Mouse (Mus musculus) liver, postnatal 0 days (tissue): Measurements from ENCODE around the gene Sdc3. TPM values are rescaled to one million over a fixed set of nuclear protein-coding genes. Genes with fewer than 3 reads are reported as not detected.
A peak's percentile ranks its signal among the peaks of the same experiment; 100 is the strongest.

Source experiments
- ATAC-seq: fragments of 200-750 bp; cut with Nextera tagmentation; 2 replicates; pipeline ENCODE4 v1.8.0; 2017; ENCODE audit warnings: mild to moderate bottlenecking, moderate library complexity
- DNase-seq: peaks from one replicate; pipeline ENCODE4 v3.0.0-alpha.2; 2016
- H3K27ac ChIP-seq: fragments of 300-500 bp; sonication (generic); 2 replicates; pipeline ENCODE4 v1.5.1; 2014; ENCODE audit warnings: antibody characterized with exemption, moderate library complexity, mild to moderate bottlenecking, low read depth
- H3K27me3 ChIP-seq: fragments of 300-500 bp; sonication (generic); 2 replicates; pipeline ENCODE4 v1.6.1; 2014; ENCODE audit warnings: low read length, control low read depth, mixed read lengths; ENCODE audit not compliant: insufficient read depth
- H3K36me3 ChIP-seq: fragments of 300-500 bp; sonication (generic); replicated peaks from 2 replicates; pipeline ENCODE4 v1.6.1; 2014; ENCODE audit warnings: mild to moderate bottlenecking, control low read depth, low read length, moderate library complexity, mixed read lengths; ENCODE audit not compliant: insufficient read depth
- H3K4me1 ChIP-seq: fragments of 300-500 bp; sonication (generic); 2 replicates; pipeline ENCODE4 v1.6.1; 2014; ENCODE audit warnings: antibody characterized with exemption, mild to moderate bottlenecking, control low read depth; ENCODE audit not compliant: insufficient read depth
- H3K4me2 ChIP-seq: fragments of 300-500 bp; sonication (generic); 2 replicates; pipeline ENCODE4 v1.6.1; 2014; ENCODE audit warnings: low read depth, mild to moderate bottlenecking, low read length, moderate library complexity, mixed read lengths
- H3K4me3 ChIP-seq: fragments of 300-500 bp; sonication (generic); 2 replicates; pipeline ENCODE4 v1.5.1; 2014; ENCODE audit warnings: low read depth, low read length
- H3K9ac ChIP-seq: fragments of 300-500 bp; sonication (generic); replicated peaks from 2 replicates; pipeline ENCODE4 v1.6.1; 2014; ENCODE audit warnings: mild to moderate bottlenecking, moderate library complexity
- H3K9me3 ChIP-seq: fragments of 300-500 bp; sonication (generic); 2 replicates; pipeline ENCODE4 v1.6.1; 2016; ENCODE audit warnings: mild to moderate bottlenecking, control low read depth, low read length, mixed read lengths
- CTCF ChIP-seq: sonication (generic); IDR thresholded peaks from 2 replicates; pipeline ENCODE4 v1.5.1; 2016; ENCODE audit warnings: antibody characterized with exemption, low read depth
- EP300 ChIP-seq: IDR thresholded peaks from 2 replicates; pipeline ENCODE4 v1.6.1; 2016; ENCODE audit warnings: antibody characterized with exemption, low read depth, mild to moderate bottlenecking
- WGBS: fragments of 180-500 bp; shearing (Covaris S2); extraction: QIAGEN DNeasy Blood & Tissue Kit; methylation state at CpG from one replicate; pipeline ENCODE4 v1.1.7; 2014; ENCODE audit not compliant: insufficient replicate concordance; 5-methylcytosine and 5-hydroxymethylcytosine counted together
- polyA plus RNA-seq: library from polyadenylated mRNA; unstranded; fragments of >200 nt; fragmentation: Nextera tagmentation; extraction: Ambion mirVana; gene quantifications from 2 replicates; pipeline ENCODE4 v1.2.1, GENCODE M21; 2015

The Sdc3 gene
- polyA plus RNA-seq, 1 experiment from 2014 or later: 8.7 TPM

DNA sequence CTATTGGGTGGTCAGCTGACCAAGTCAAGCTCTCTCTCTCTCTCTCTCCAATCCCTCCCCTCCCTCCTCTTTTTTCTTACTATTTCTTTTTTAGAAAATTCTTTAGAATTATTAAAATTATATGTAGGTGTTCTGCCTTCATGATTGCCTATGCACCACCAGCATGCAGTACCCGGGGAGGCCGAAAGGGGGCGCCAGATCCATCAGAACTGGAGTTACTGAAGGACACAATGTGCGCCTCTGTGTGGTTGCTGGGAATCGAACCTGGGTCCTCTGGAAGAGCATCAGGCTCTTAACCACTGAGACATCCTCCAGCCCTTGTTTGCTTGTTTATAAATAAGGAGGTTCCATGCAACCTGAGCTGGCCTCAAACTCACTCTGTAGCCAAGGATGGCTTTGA is 81.1 kb downstream of the Sdc3 start:
- 70% methylated on average over 5 of the region's 5 CpGs for WGBS
- no peaks in the 10 kb centered on the region for H3K9me3 ChIP-seq
- H3K9ac ChIP-seq: no peak overlapping the region
- H3K4me3 ChIP-seq: no peak overlapping the region
- H3K27ac ChIP-seq: no peak overlapping the region
- DNase-seq (no peak), ATAC-seq (no peak)
- no peaks in the 10 kb centered on the region for H3K4me1 ChIP-seq
- H3K4me2 ChIP-seq: no peak overlapping the region
- H3K36me3 ChIP-seq: no peaks in the 10 kb centered on the region
- H3K27me3 ChIP-seq: peaks cover 7% of the 10 kb centered on the region; the same call in 1 of the 2 replicates
- TF ChIP-seq EP300 (no peak), CTCF (peak; percentile 54)

DNA sequence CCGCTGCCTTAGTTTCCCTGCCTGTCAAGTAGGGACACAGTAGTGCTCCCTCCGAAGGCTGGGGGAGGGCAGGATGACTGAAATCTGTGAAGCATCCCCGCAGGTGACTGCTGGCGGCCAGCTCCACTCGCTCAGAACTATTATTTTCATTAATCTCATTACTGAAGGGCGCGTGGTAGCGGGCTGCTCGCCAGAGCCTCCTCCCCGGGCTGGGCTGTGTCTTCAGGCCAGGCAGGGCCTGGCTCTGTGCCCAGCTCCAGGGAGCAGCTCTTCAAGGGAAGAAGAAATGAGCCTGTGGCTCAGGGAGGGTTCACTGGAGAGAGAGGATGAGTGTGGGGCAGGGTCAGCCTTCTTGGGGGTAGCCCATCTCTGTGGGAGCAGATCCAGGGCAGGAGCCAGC is 82.3 kb downstream of the Sdc3 start:
- no peaks in the 10 kb centered on the region for H3K4me1 ChIP-seq
- no peaks in the 10 kb centered on the region for H3K9me3 ChIP-seq
- H3K27ac ChIP-seq: no peak overlapping the region
- H3K36me3 ChIP-seq: no peaks in the 10 kb centered on the region
- DNase-seq: peak; percentile 24
- ATAC-seq: no peak
- no peak overlapping the region for H3K4me3 ChIP-seq
- no peak overlapping the region for H3K4me2 ChIP-seq
- no peak overlapping the region for H3K9ac ChIP-seq
- TF ChIP-seq EP300 (no peak), CTCF (no peak)
- H3K27me3 ChIP-seq: peaks cover 7% of the 10 kb centered on the region; the same call in 1 of the 2 replicates
- 47% methylated on average over 10 of the region's 10 CpGs for whole genome bisulfite sequencing

Other genes with a start within 250 kb of the Sdc3 start
- gene Nkain1, start 218.4 kb upstream of the Sdc3 start, polyA plus RNA-seq: 0.12 TPM in 1 of 2 replicates, not detected in the other
- 14.8 and 16.7 TPM in 2 replicates for gene Pum1, start 129.2 kb upstream of the Sdc3 start, polyA plus RNA-seq
- gene Laptm5, start 120.6 kb downstream of the Sdc3 start, polyA plus RNA-seq: 109 and 113 TPM in 2 replicates
- gene Matn1, start 151.8 kb downstream of the Sdc3 start, polyA plus RNA-seq: 0.05 TPM in 1 of 2 replicates, not detected in the other